Mouse (Mus musculus) common myeloid progenitor, adult 5-6 weeks (primary cell): ENCODE measurements around the gene Kif24. TPM values are rescaled to one million over a fixed set of nuclear protein-coding genes. Genes with fewer than 3 reads are reported as not detected.
A peak's percentile ranks its signal among the peaks of the same experiment; 100 is the strongest.

Experiments
- ATAC-seq: replicated peaks from 2 replicates; pipeline ENCODE4 v1.8.0; 2016; ENCODE audit warnings: low read depth, mild to moderate bottlenecking, moderate TSS enrichment, inconsistent platforms; ENCODE audit not compliant: poor library complexity, severe bottlenecking
- total RNA-seq: library from RNA; stranded (forward); fragments of 200-1000, 187-1606 nt; gene quantifications from 2 replicates; pipeline ENCODE4 v1.2.3, GENCODE M21; 2017

Gene Kif24
- total RNA-seq = 10.0 and 22.2 TPM in 2 replicates

- peak; percentile 92 for ATAC-seq
These were observed at the start of gene Kif24, which contains the start of gene Nudt2 for GRCm38 (mm10) chr4:41464345-41465286. Kif24 (minus strand) TSS chr4:41464887. Nudt2 (plus strand) TSS chr4:41465151.

DNA sequence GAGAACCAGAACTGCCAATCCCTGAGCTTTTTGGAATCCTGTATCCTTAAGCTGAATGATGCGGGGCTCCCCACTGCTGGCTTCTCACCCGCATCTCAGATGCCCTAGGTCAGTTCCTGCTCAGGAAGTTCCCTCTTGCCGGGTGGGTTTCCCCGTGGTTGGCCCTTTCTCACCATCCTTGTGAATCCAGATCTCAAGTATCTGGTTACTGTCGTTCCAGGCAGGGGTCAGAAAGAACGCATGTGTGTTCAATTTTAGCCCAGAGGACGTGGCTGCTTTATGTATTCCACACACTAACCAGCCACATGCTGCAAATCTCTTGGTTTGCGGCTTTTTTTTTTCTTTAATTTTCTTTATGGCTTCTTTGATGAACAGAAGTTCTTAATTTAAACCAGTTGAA lies 49.0 kb upstream of the Kif24 start:
- ATAC-seq = no peak

DNA sequence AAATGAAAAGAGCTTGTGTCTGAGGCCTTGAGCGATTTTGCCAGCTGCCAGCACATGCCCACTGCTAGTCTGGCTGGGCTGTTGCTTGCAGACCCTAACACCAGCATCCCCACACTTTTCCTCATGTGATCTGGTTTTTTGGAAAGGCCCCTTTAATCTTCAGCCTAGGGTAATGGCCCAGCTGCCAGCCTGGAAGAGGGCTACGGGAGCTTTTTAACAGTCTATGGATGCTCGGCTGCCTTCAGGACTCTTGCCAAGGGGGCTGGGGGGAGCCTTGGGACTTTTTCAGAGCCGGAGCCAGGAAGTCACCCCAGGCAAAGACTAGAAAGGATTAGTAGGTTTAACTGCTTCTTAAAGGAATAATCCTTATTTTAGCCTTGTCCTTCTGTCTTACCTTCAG lies 48.6 kb upstream of the Kif24 start:
- no peak for ATAC-seq

GRCm38 (mm10) chr4:41507998-41508397 lies 43.3 kb upstream of the Kif24 start:
- no peak for ATAC-seq

- no peak for ATAC-seq
These were observed 42.7 kb upstream of the Kif24 start for GRCm38 (mm10) chr4:41507326-41507924.

DNA sequence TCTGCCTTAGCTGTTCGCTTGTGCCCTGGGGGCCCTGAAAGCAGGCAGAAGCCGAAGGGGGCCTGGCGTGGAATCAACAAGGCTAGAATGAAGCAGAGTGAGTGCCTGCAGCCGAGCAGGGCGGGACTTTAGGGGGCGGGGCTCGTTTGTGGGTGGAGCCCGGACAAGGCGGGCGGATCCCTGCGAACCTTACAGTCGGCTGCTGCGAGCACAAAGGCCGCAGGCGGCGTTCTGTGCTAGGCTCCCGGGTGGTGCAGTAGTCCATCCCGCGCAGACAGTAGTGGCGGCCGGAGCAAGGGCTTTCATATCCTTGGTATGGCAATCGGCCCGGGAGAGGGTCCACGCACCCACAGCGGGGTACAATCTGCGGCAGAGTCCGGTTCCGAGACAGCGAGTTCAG lies 42.2 kb upstream of the Kif24 start:
- peak; percentile 70 for ATAC-seq

DNA sequence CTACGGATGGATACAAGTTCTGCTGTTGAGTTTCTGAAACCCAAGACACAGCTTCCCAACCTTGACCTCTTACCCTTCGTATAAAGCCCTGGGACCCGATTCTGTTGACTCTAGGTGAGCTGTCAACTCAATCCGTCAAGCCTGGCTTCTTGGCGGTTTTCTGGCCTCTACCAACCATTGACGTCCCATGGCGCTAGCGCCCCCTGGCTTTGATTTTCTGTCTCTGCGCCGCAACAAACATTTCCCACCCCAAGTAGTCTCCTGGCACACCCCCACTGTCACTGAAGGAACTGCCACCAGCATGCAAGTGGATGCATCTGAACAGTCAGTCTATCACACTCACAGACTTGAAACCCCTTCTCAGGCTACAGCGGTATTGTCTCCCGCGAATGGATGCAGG lies 41.5 kb upstream of the Kif24 start:
- no peak; the same call in 1 of the 2 replicates for ATAC-seq

DNA sequence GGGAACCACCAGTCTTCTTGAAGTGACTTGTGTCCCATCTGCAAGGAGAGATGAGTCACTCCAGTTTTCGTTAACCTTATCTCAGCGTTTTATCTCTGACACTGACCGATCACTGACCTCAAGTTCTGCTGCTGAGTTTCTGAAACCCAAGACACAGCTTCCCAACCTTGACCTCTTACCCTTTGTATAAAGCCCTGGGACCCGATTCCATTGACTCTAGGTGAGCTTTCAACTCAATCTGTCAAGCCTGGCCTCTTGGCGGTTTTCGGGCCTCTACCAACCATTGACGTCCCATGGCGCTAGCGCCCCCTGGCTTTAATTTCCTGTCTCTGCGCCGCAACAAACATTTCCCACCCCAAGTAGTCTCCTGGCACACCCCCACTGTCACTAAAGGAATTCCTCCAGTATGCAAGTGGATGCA lies 40.5 kb upstream of the Kif24 start:
- no peak for ATAC-seq

- no peak for ATAC-seq
These were observed 39.6 kb upstream of the Kif24 start for GRCm38 (mm10) chr4:41504325-41504724.

GRCm38 (mm10) chr4:41502986-41503412 lies 38.3 kb upstream of the Kif24 start, which contains the start of gene AI464131:
AI464131 (minus strand) TSS chr4:41503076.
- peak; percentile 79 for ATAC-seq

GRCm38 (mm10) chr4:41502171-41502940 lies 37.7 kb upstream of the Kif24 start:
- ATAC-seq = peak; percentile 1; the same call in 1 of the 2 replicates

DNA sequence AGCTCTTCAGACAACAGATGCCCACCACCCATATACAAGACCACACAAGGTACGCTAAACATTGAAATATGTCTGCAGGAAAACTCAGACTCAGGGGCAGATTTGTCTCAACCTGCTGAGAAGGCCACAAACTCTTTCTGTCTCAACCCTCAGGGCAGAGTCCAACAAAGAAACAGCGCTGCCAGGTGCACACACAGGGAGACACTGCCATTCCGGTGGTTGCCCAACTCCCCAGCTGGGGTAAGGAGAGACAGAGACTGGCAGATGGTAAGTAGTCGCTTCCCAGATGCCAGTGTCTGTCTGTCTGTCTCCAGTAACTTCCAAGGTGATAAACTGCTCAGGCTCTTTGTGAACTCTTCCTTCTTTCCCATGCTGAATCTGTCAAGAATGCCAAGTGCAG lies 36.1 kb upstream of the Kif24 start:
- ATAC-seq = no peak

GRCm38 (mm10) chr4:41499619-41500018 lies 34.9 kb upstream of the Kif24 start:
- ATAC-seq = no peak

- ATAC-seq = 0 out of 2 replicates have a peak, but pooled peaks have one; percentile 11
These were observed 34.3 kb upstream of the Kif24 start for GRCm38 (mm10) chr4:41498921-41499391.

GRCm38 (mm10) chr4:41497995-41498845 lies 33.5 kb upstream of the Kif24 start:
- ATAC-seq = no peak

DNA sequence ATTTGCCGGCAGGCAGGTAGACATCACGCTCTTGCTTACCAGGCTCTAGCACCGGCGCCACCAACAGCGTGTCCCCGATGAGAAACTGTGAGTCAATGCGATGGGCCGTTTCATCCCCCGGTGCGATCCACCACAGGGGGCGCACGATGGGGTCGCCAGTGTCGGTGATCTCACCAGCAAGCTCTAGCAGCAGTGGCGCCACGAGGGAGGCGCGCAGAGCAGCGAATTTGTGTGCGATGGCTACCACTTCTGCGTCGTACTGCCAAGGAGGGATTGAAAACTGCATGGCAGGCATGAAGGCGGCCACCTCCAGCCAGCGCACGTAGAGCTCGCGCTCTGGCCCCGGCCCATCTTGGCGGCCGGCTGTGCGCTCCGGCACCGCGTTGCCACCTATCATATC lies 32.9 kb upstream of the Kif24 start:
- ATAC-seq = peak; percentile 61

DNA sequence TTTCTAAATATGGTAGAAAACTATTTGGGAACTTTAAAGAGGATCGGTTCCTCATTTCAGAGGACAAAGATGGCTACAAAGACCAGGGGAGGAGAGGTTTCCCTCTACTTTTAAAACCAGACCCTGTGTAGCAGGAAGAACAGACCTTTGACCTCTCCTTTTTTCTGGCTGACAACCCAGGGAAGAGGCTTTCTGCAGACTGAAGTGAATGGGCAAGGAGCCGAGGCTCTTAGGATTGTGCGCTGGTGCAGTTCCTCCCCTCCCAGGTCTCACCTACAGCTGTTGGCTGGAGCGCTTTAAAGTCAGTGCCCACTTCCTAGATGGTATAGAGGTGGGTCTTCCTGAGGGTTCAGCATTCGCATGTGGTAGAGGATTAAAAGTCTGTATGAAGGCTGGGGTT lies 32.4 kb upstream of the Kif24 start:
- ATAC-seq = no peak

DNA sequence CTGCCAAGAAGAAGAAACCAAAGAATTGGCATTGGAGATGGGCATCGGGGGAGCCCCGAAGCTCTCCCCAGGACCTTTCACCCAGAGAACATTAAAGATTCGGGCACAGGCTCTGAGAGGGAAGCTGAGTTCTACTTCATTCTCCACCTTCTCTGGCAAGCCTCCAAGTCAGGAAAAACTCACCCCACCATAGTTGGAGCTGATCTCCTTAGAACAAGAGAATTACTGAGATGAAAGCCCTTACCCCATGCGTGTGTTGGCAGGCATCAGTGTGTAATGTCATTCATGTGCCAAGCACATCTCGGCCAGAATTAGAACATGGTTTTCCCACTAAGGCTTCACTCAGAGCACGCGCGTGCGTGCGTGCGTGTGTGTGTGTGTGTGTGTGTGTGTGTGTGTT lies 31.2 kb upstream of the Kif24 start:
- no peak for ATAC-seq

DNA sequence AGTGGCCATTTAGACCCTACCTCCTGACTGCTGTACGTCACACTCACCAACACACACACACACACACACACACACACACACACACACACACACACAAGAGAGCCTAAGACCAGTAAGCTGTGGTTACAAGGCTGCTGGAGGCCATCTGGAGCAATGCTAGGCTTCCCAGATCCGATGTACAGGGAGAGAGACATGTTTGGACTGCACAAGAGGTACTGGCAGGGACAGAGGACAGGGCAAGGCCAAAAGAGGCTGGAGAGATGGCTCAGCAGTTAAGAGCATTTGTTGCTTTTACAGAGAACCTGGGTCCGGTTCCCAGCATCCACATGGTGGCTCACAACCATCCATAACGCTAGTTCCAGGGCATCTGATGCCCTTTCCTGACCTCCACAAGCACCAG lies 30.4 kb upstream of the Kif24 start:
- ATAC-seq = no peak
